Mouse (Mus musculus) MEL (cell line): ENCODE measurements around the gene Car15. TPM values are rescaled to one million over a fixed set of nuclear protein-coding genes. Genes with fewer than 3 reads are reported as not detected.

ENCODE experiments used
- DNase-seq: peaks from one replicate; pipeline ENCODE4 v3.0.0; 2011; ENCODE audit warnings: low read depth, low spot score
- H3K27ac ChIP-seq: 2 replicates; pipeline ENCODE4 v1.5.1; 2012; ENCODE audit warnings: low read depth, mild to moderate bottlenecking, control low read depth, low read length, moderate library complexity; ENCODE audit not compliant: control insufficient read depth
- H3K27me3 ChIP-seq, 2 experiments: fragments of 150-350 bp in 1 of 2; sonication (generic) in 1 of 2; 2 replicates each; pipeline ENCODE4 v1.6.1; 2012; ENCODE audit warnings: low read length in 2 of 2, mild to moderate bottlenecking in 2 of 2, improper control_type of control experiment in 1 of 2, moderate library complexity in 1 of 2; ENCODE audit not compliant: insufficient read depth in 2 of 2, control insufficient read depth in 1 of 2
- H3K36me3 ChIP-seq, 2 experiments: 2 replicates each; pipeline ENCODE4 v1.6.1; 2012 to 2014; ENCODE audit warnings: low read length in 2 of 2, improper control_type of control experiment in 1 of 2, inconsistent platforms in 1 of 2, mild to moderate bottlenecking in 1 of 2; ENCODE audit not compliant: insufficient read depth in 2 of 2, control insufficient read depth in 1 of 2
- H3K4me1 ChIP-seq, 2 experiments: fragments of 150-350 bp in 1 of 2; sonication (generic) in 1 of 2; 2 replicates each; pipeline ENCODE4 v1.6.1; 2012; ENCODE audit warnings: low read length in 2 of 2, improper control_type of control experiment in 1 of 2, mild to moderate bottlenecking in 1 of 2; ENCODE audit not compliant: insufficient read depth in 2 of 2, control insufficient read depth in 1 of 2
- H3K4me3 ChIP-seq, 2 experiments: fragments of 150-350 bp in 1 of 2; sonication (generic) in 1 of 2; 2 replicates each; pipeline ENCODE4 v1.5.1; 2012; ENCODE audit warnings: low read depth in 2 of 2, low read length in 2 of 2, mild to moderate bottlenecking in 2 of 2, moderate library complexity in 2 of 2, control low read depth in 1 of 2, improper control_type of control experiment in 1 of 2; ENCODE audit not compliant: control insufficient read depth in 1 of 2, insufficient read depth in 1 of 2
- H3K79me2 ChIP-seq: 2 replicates; pipeline ENCODE4 v1.6.1; 2012; ENCODE audit warnings: mild to moderate bottlenecking, low read length, moderate library complexity; ENCODE audit not compliant: control insufficient read depth, poor library complexity, insufficient read depth
- H3K9ac ChIP-seq: 2 replicates; pipeline ENCODE4 v1.6.1; 2012; ENCODE audit warnings: low read depth, mild to moderate bottlenecking, control low read depth, low read length, moderate library complexity; ENCODE audit not compliant: control insufficient read depth, poor library complexity, severe bottlenecking
- H3K9me3 ChIP-seq: fragments of 150-350 bp; sonication (generic); replicated peaks from 2 replicates; pipeline ENCODE4 v1.6.1; 2012; ENCODE audit warnings: mild to moderate bottlenecking, low read length, improper control_type of control experiment, moderate library complexity; ENCODE audit not compliant: insufficient read depth
- CHD2 ChIP-seq: IDR thresholded peaks from 2 replicates; pipeline ENCODE4 v1.6.1; 2011; ENCODE audit warnings: low read length, improper control_type of control experiment
- CTCF ChIP-seq, 3 experiments: IDR thresholded peaks in 2 of 3; conservative IDR thresholded peaks in 1 of 3; 2 replicates each; pipeline ENCODE4 v1.5.1; 2011 to 2012; ENCODE audit warnings: low read length in 3 of 3, low read depth in 2 of 3, mild to moderate bottlenecking in 2 of 3, improper control_type of control experiment in 1 of 3, inconsistent platforms in 1 of 3, mixed read lengths in 1 of 3, moderate library complexity in 1 of 3; ENCODE audit not compliant: control insufficient read depth in 1 of 3, insufficient read depth in 1 of 3, poor library complexity in 1 of 3, severe bottlenecking in 1 of 3
- EP300 ChIP-seq, 2 experiments: IDR thresholded peaks; 2 replicates each; pipeline ENCODE4 v1.6.1; 2011; ENCODE audit warnings: improper control_type of control experiment in 2 of 2, low read length in 2 of 2, low read depth in 1 of 2, mild to moderate bottlenecking in 1 of 2
- ETS1 ChIP-seq: IDR thresholded peaks from 2 replicates; pipeline ENCODE4 v1.6.1; 2012; ENCODE audit warnings: low read depth, mild to moderate bottlenecking, inconsistent platforms, low read length, improper control_type of control experiment, moderate library complexity
- GATA1 ChIP-seq: IDR thresholded peaks from 2 replicates; pipeline ENCODE4 v1.6.1; 2011; ENCODE audit warnings: low read depth, low read length, improper control_type of control experiment
- JUND ChIP-seq: IDR thresholded peaks from 2 replicates; pipeline ENCODE4 v1.6.1; 2011; ENCODE audit warnings: low read depth, mild to moderate bottlenecking, improper control_type of control experiment, low read length
- KAT2A ChIP-seq: conservative IDR thresholded peaks from 2 replicates; pipeline ENCODE4 v1.6.1; 2012; ENCODE audit warnings: low read depth, low read length, improper control_type of control experiment, inconsistent platforms
- MXI1 ChIP-seq: IDR thresholded peaks from 2 replicates; pipeline ENCODE4 v1.6.1; 2011; ENCODE audit warnings: mild to moderate bottlenecking, low read depth, low read length, improper control_type of control experiment
- MYB ChIP-seq: IDR thresholded peaks from 2 replicates; pipeline ENCODE4 v1.6.1; 2011; ENCODE audit warnings: mild to moderate bottlenecking, low read depth, low read length, improper control_type of control experiment
- MYC ChIP-seq: IDR thresholded peaks from 2 replicates; pipeline ENCODE4 v1.6.1; 2011; ENCODE audit warnings: low read depth, mild to moderate bottlenecking, low read length, improper control_type of control experiment, moderate library complexity
- RAD21 ChIP-seq: IDR thresholded peaks from 2 replicates; pipeline ENCODE4 v1.6.1; 2011; ENCODE audit warnings: mild to moderate bottlenecking, low read depth, low read length, improper control_type of control experiment
- SIN3A ChIP-seq: IDR thresholded peaks from 2 replicates; pipeline ENCODE4 v1.6.1; 2012; ENCODE audit warnings: low read length, improper control_type of control experiment, inconsistent platforms
- SMC3 ChIP-seq: IDR thresholded peaks from 2 replicates; pipeline ENCODE4 v1.6.1; 2011; ENCODE audit warnings: low read depth, low read length, improper control_type of control experiment
- TCF12 ChIP-seq: IDR thresholded peaks from 2 replicates; pipeline ENCODE4 v1.6.1; 2014; ENCODE audit warnings: low read depth, mild to moderate bottlenecking, inconsistent platforms, low read length, improper control_type of control experiment, moderate library complexity
- USF1 ChIP-seq: IDR thresholded peaks from 2 replicates; pipeline ENCODE4 v1.6.1; 2014; ENCODE audit warnings: low read depth, mild to moderate bottlenecking, inconsistent platforms, low read length, improper control_type of control experiment, moderate library complexity
- ZC3H11A ChIP-seq: IDR thresholded peaks from 2 replicates; pipeline ENCODE4 v1.6.1; 2012; ENCODE audit warnings: low read depth, mild to moderate bottlenecking, inconsistent platforms, low read length, improper control_type of control experiment
- polyA plus RNA-seq, 2 experiments: library from polyadenylated mRNA; stranded (reverse) in 1 of 2; unstranded in 1 of 2; fragments of >175 nt in 1 of 2; fragments of >200 nt in 1 of 2; gene quantifications; 2 replicates each; pipeline versions ENCODE4 v1.2.1 to v1.2.4; 2012; ENCODE audit warnings: low replicate concordance in 2 of 2, low read depth in 1 of 2; ENCODE audit not compliant: insufficient read length in 2 of 2, insufficient read depth in 1 of 2, missing spikeins in 1 of 2
- total RNA-seq: library from RNA; depleted of rRNA; stranded (reverse); fragments of 300-350 nt; gene quantifications from 2 replicates; pipeline ENCODE4 v1.2.3, GENCODE M21; 2012

Gene Car15
- total and polyA plus RNA-seq, 3 experiments: 2.0 to 3.6 TPM; not detected in 1

- peaks cover 6 to 8% of the 10 kb centered on the region in 2 experiments for H3K36me3 ChIP-seq
- H3K79me2 ChIP-seq: no peaks in the 10 kb centered on the region
- peak; percentile 76 for DNase-seq
- H3K27ac ChIP-seq: no peak overlapping the region
- TF ChIP-seq MYB: no peak
- TF ChIP-seq SIN3A: no peak
- TF ChIP-seq KAT2A: no peak
- TF ChIP-seq RAD21: peak; percentile 67
- TF ChIP-seq CTCF (IDR thresholded peaks at IDR 0.05 in 2 of 3, conservative IDR thresholded peaks at IDR 0.05 in 1 of 3; ENCODE audit: control insufficient read depth in 1 of 3, insufficient read depth in 1 of 3, low read depth in 2 of 3, low read length in 3 of 3, poor library complexity in 1 of 3, severe bottlenecking in 1 of 3): peak; percentile 63 to 92 (median 81)
- TF ChIP-seq ZC3H11A: 0 out of 2 replicates have a peak, but pooled peaks have one; percentile 29
- TF ChIP-seq GATA1: peak; percentile 64
- TF ChIP-seq CHD2: no peak
- TF ChIP-seq SMC3: peak; percentile 60
- no peaks in the 10 kb centered on the region for H3K9me3 ChIP-seq
- H3K4me1 ChIP-seq: peaks cover 2 to 6% of the 10 kb centered on the region in 2 experiments; a peak in 3 of 4 replicates
- H3K4me3 ChIP-seq: no peak overlapping the region
- no peak overlapping the region for H3K9ac ChIP-seq
- no peaks in the 10 kb centered on the region for H3K27me3 ChIP-seq
Observed at GRCm38 (mm10) chr16:17848928-17849327, 10.8 kb upstream of the Car15 start.

- TF ChIP-seq MYC: no peak
- TF ChIP-seq SIN3A: 0 out of 2 replicates have a peak, but pooled peaks have one; percentile 27
- TF ChIP-seq TCF12: peak; percentile 68
- peak; percentile 75 for TF ChIP-seq GATA1
- peak; percentile 48; the same call in 1 of the 2 replicates for TF ChIP-seq ETS1
- TF ChIP-seq JUND: no peak
- TF ChIP-seq EP300 (IDR thresholded peaks at IDR 0.05; ENCODE audit: low read depth in 1 of 2, low read length in 2 of 2): peak; percentile 57 to 61; a peak in 2 of 4 replicates
- no peak for TF ChIP-seq KAT2A
- peak; percentile 24; the same call in 1 of the 2 replicates for TF ChIP-seq MXI1
- TF ChIP-seq USF1: 0 out of 2 replicates have a peak, but pooled peaks have one; percentile 16
- no peak overlapping the region for H3K27ac ChIP-seq
- peak; percentile 51 for DNase-seq
- H3K36me3 ChIP-seq: peaks cover 6 to 8% of the 10 kb centered on the region in 2 experiments
- no peak overlapping the region for H3K4me3 ChIP-seq
- H3K79me2 ChIP-seq: no peaks in the 10 kb centered on the region
- no peak overlapping the region for H3K9ac ChIP-seq
- H3K4me1 ChIP-seq: peaks cover 2 to 6% of the 10 kb centered on the region in 2 experiments; a peak in 3 of 4 replicates
- H3K27me3 ChIP-seq: no peaks in the 10 kb centered on the region
- H3K9me3 ChIP-seq: no peaks in the 10 kb centered on the region
Observed at GRCm38 (mm10) chr16:17848431-17848830, 10.3 kb upstream of the Car15 start.
